Comparison of ENCODE assay signal across 14 mouse cellular contexts in genomic region chr9:58053544-58053943, GRCm38 (mm10). TPM values are rescaled to one million over a fixed set of nuclear protein-coding genes. Genes with fewer than 3 reads are reported as not detected.
DNase-seq lines count a peak whose midpoint lies in the region; ATAC-seq and TF ChIP-seq lines count a peak whose summit lies in the region.
"Had no signal": no experiment of that assay in that cellular context is flagged by ENCODE, and none has a peak within 500 bp of the region (broad histone marks: within the 10 kb centered on the region; RNA-seq: fewer than 3 reads in every experiment).

No protein-coding gene starts in this region.

- DNase-seq in hindbrain, embryonic 11.5 days (ENCODE audit: low spot score) = no peak
- peak; percentile 53 for DNase-seq in testis, postnatal 14 days (ENCODE audit: low spot score)
- no peak for DNase-seq in testis, postnatal 10 days (ENCODE audit: low spot score)
- DNase-seq in midbrain, embryonic 10.5 days (ENCODE audit: low spot score) = no peak
- no peak for DNase-seq in midbrain, postnatal 0 days (ENCODE audit: low spot score)
- no peak for DNase-seq in cerebellum, adult 11 months
- DNase-seq in ovary, postnatal 10 days (ENCODE audit: low spot score) = no peak

- no peaks in the 10 kb centered on the region for H3K36me3 ChIP-seq in hindbrain, embryonic 11.5 days (ENCODE audit: control insufficient read depth, insufficient read depth, low read length)
- no peaks in the 10 kb centered on the region for H3K36me3 ChIP-seq in hindbrain, embryonic 12.5 days
- no peaks in the 10 kb centered on the region for H3K36me3 ChIP-seq in midbrain, embryonic 10.5 days
- no peaks in the 10 kb centered on the region for H3K36me3 ChIP-seq in midbrain, postnatal 0 days (ENCODE audit: insufficient read depth, low read length)
- H3K36me3 ChIP-seq: heart, embryonic 15.5 days; neural tube, embryonic 15.5 days had no signal

- no peak overlapping the region for H3K4me2 ChIP-seq in hindbrain, embryonic 11.5 days (replicated peaks; ENCODE audit: low read depth, low read length)
- H3K4me2 ChIP-seq in hindbrain, embryonic 12.5 days (replicated peaks) = no peak overlapping the region
- no peak overlapping the region for H3K4me2 ChIP-seq in midbrain, postnatal 0 days (ENCODE audit: low read depth, low read length, poor library complexity, severe bottlenecking)
- H3K4me2 ChIP-seq: heart, embryonic 15.5 days; neural tube, embryonic 15.5 days had no signal

- no peak for TF ChIP-seq CTCF in midbrain, postnatal 0 days (IDR thresholded peaks at IDR 0.05)

- no peaks in the 10 kb centered on the region for H3K9me3 ChIP-seq in hindbrain, embryonic 11.5 days (ENCODE audit: control insufficient read depth, low read length)
- H3K9me3 ChIP-seq in hindbrain, embryonic 12.5 days (replicated peaks) = no peaks in the 10 kb centered on the region
- no peaks in the 10 kb centered on the region for H3K9me3 ChIP-seq in midbrain, embryonic 10.5 days (replicated peaks)
- H3K9me3 ChIP-seq in midbrain, postnatal 0 days (ENCODE audit: low read length) = no peaks in the 10 kb centered on the region
- H3K9me3 ChIP-seq: heart, embryonic 15.5 days; neural tube, embryonic 15.5 days had no signal

- H3K4me3 ChIP-seq in hindbrain, embryonic 11.5 days (ENCODE audit: low read depth, low read length) = no peak overlapping the region
- no peak overlapping the region for H3K4me3 ChIP-seq in hindbrain, embryonic 12.5 days
- no peak overlapping the region for H3K4me3 ChIP-seq in midbrain, embryonic 10.5 days
- H3K4me3 ChIP-seq in midbrain, postnatal 0 days (ENCODE audit: low read depth, low read length) = no peak overlapping the region
- H3K4me3 ChIP-seq: heart, embryonic 15.5 days; neural tube, embryonic 15.5 days had no signal

- peaks cover 9% of the 10 kb centered on the region for H3K4me1 ChIP-seq in hindbrain, embryonic 11.5 days (replicated peaks; ENCODE audit: control insufficient read depth, insufficient read depth, low read length)
- peaks cover 53% of the 10 kb centered on the region for H3K4me1 ChIP-seq in hindbrain, embryonic 12.5 days
- peaks cover 58% of the 10 kb centered on the region for H3K4me1 ChIP-seq in midbrain, embryonic 10.5 days
- peaks cover 21% of the 10 kb centered on the region for H3K4me1 ChIP-seq in midbrain, postnatal 0 days (ENCODE audit: insufficient read depth, low read length)

- 0 out of 2 replicates have a peak overlapping the region, but pooled peaks have one; percentile 33 for H3K27ac ChIP-seq in hindbrain, embryonic 11.5 days (ENCODE audit: low read depth, low read length)
- no peak overlapping the region for H3K27ac ChIP-seq in hindbrain, embryonic 12.5 days
- H3K27ac ChIP-seq in midbrain, embryonic 10.5 days (replicated peaks) = peak overlapping the region; percentile 67
- peak overlapping the region; percentile 43; the same call in 1 of the 2 replicates for H3K27ac ChIP-seq in midbrain, postnatal 0 days (ENCODE audit: low read depth, low read length)
- H3K27ac ChIP-seq: heart, embryonic 15.5 days; neural tube, embryonic 15.5 days had no signal

- H3K27me3 ChIP-seq in hindbrain, embryonic 11.5 days (ENCODE audit: control insufficient read depth, insufficient read depth, low read length) = peaks cover 3% of the 10 kb centered on the region; the same call in 1 of the 2 replicates
- H3K27me3 ChIP-seq in hindbrain, embryonic 12.5 days = peaks cover 50% of the 10 kb centered on the region
- peaks cover 59% of the 10 kb centered on the region for H3K27me3 ChIP-seq in midbrain, embryonic 10.5 days (ENCODE audit: low read depth, poor library complexity, severe bottlenecking)
- H3K27me3 ChIP-seq in midbrain, postnatal 0 days (ENCODE audit: insufficient read depth, low read length) = no peaks in the 10 kb centered on the region

- no peak overlapping the region; the same call in 1 of the 2 replicates for H3K9ac ChIP-seq in hindbrain, embryonic 11.5 days (ENCODE audit: low read depth, low read length)
- H3K9ac ChIP-seq in hindbrain, embryonic 12.5 days = no peak overlapping the region
- H3K9ac ChIP-seq in midbrain, postnatal 0 days (replicated peaks; ENCODE audit: low read length, poor library complexity, severe bottlenecking) = no peak overlapping the region
- H3K9ac ChIP-seq: heart, embryonic 15.5 days; neural tube, embryonic 15.5 days had no signal

- 36% methylated on average over 3 of the region's 3 CpGs for WGBS in hindbrain, embryonic 11.5 days
- WGBS in hindbrain, embryonic 12.5 days = 55% methylated on average over 3 of the region's 3 CpGs
- 51% methylated on average over 3 of the region's 3 CpGs for WGBS in midbrain, embryonic 10.5 days
- WGBS in midbrain, postnatal 0 days = 40% methylated on average over 3 of the region's 3 CpGs

- ATAC-seq in hindbrain, embryonic 11.5 days (ENCODE audit: low FRiP score) = no peak
- ATAC-seq in hindbrain, embryonic 12.5 days (ENCODE audit: low FRiP score) = no peak
- ATAC-seq in midbrain, postnatal 0 days (ENCODE audit: low FRiP score) = no peak

RNA-seq across cellular contexts. Expression of gene Stra6, which starts 10.0 kb away (rescaled TPM):
- 8.2 and 12.7 TPM in 2 replicates for polyA plus RNA-seq in hindbrain, embryonic 11.5 days (2014; fragmentation: Nextera tagmentation; extraction: Ambion mirVana)
- polyA plus RNA-seq in hindbrain, embryonic 12.5 days (2016; fragmentation: Nextera tagmentation; extraction: Ambion mirVana) = 14.8 and 17.6 TPM in 2 replicates
- 15.2 TPM in 2 replicates for polyA plus RNA-seq in midbrain, embryonic 10.5 days (2016; fragmentation: Nextera tagmentation; extraction: Ambion mirVana)
- total RNA-seq in midbrain, postnatal 0 days (2014; rRNA removed) = 19.6 and 20.8 TPM in 2 replicates
- 8.8 and 9.2 TPM in 2 replicates for polyA plus RNA-seq in midbrain, postnatal 0 days (2015; fragmentation: Nextera tagmentation; extraction: Ambion mirVana)
- total RNA-seq: hematopoietic stem cell, adult 5-6 weeks; megakaryocyte, adult 5-6 weeks had no signal
- polyA plus RNA-seq: liver, embryonic 16.5 days had no signal

RNA-seq across cellular contexts. Expression of gene Cyp11a1, which starts 47.3 kb away (rescaled TPM):
- polyA plus RNA-seq in hindbrain, embryonic 11.5 days (2014; fragmentation: Nextera tagmentation; extraction: Ambion mirVana) = not detected in 2 replicates
- 0.17 and 0.38 TPM in 2 replicates for polyA plus RNA-seq in hindbrain, embryonic 12.5 days (2016; fragmentation: Nextera tagmentation; extraction: Ambion mirVana)
- 0.07 and 0.09 TPM in 2 replicates for polyA plus RNA-seq in midbrain, embryonic 10.5 days (2016; fragmentation: Nextera tagmentation; extraction: Ambion mirVana)
- total RNA-seq in midbrain, postnatal 0 days (2014; rRNA removed) = 0.22 and 1.3 TPM in 2 replicates
- polyA plus RNA-seq in midbrain, postnatal 0 days (2015; fragmentation: Nextera tagmentation; extraction: Ambion mirVana) = 1.3 and 1.5 TPM in 2 replicates
- total RNA-seq: heart, adult 18-20 months had no signal
